Mouse (Mus musculus): ENCODE measurements at regions not wholly inside any gene's neighbourhood (a gene's known extent, or its start where the extent isn't known, plus 50 kb on each side); places are given as distances from the start of the nearest gene placed in this dataset.

- Histone ChIP-seq H3K9ac (replicated peaks) (no peak overlapping the region), H3K4me2 (ENCODE audit: low read depth, low read length) (no peak overlapping the region), H3K4me1 (ENCODE audit: insufficient read depth) (no peaks in the 10 kb centered on the region), H3K27ac (ENCODE audit: low read depth) (no peak overlapping the region), H3K36me3 (replicated peaks; ENCODE audit: insufficient read depth, low read length) (no peaks in the 10 kb centered on the region), H3K27me3 (ENCODE audit: insufficient read depth, low read length) (no peaks in the 10 kb centered on the region), H3K9me3 (ENCODE audit: low read length) (no peaks in the 10 kb centered on the region), H3K4me3 (ENCODE audit: low read depth, low read length) (no peak overlapping the region)
- no peak for TF ChIP-seq CTCF (IDR thresholded peaks at IDR 0.05; ENCODE audit: low read depth)
- no peak for TF ChIP-seq EP300 (IDR thresholded peaks at IDR 0.05; ENCODE audit: low read depth)
- WGBS (ENCODE audit: insufficient replicate concordance), result 54% methylated on average over 7 of the region's 7 CpGs
- ATAC-seq (no peak), DNase-seq (no peak)
Measured at GRCm38 (mm10) chr12:68554943-68555627, 603.9 kb downstream of the Rps29 start.

DNA sequence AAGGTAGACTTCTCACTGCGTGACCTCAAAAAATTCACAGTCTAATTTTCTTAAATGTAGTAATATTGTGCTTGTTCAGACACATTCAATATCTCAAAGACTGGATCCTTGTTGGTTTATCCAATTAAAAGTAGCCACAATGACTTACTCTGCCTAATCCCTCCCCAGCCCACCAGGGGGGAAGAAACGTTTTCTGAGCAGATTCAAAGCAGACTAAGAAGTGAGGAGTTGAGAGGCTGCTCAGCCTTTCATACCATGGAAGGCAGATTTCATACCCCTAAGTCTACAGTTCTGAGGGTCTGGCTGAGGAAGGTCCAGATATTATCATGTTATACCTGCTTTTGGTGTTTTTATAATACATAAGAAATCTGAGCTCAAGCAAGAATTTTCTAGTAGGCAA, 604.7 kb downstream of the Rps29 start:
- Histone ChIP-seq H3K36me3 (replicated peaks; ENCODE audit: insufficient read depth, low read length) (no peaks in the 10 kb centered on the region), H3K9ac (replicated peaks) (no peak overlapping the region), H3K4me1 (ENCODE audit: insufficient read depth) (no peaks in the 10 kb centered on the region), H3K27me3 (ENCODE audit: insufficient read depth, low read length) (no peaks in the 10 kb centered on the region), H3K9me3 (ENCODE audit: low read length) (no peaks in the 10 kb centered on the region), H3K27ac (ENCODE audit: low read depth) (no peak overlapping the region), H3K4me2 (ENCODE audit: low read depth, low read length) (no peak overlapping the region), H3K4me3 (ENCODE audit: low read depth, low read length) (no peak overlapping the region)
- WGBS (ENCODE audit: insufficient replicate concordance), result 49% methylated on average over 2 of the region's 2 CpGs
- TF ChIP-seq CTCF (IDR thresholded peaks at IDR 0.05; ENCODE audit: low read depth) (no peak), EP300 (IDR thresholded peaks at IDR 0.05; ENCODE audit: low read depth) (no peak)
- DNase-seq (no peak), ATAC-seq (no peak)

DNA sequence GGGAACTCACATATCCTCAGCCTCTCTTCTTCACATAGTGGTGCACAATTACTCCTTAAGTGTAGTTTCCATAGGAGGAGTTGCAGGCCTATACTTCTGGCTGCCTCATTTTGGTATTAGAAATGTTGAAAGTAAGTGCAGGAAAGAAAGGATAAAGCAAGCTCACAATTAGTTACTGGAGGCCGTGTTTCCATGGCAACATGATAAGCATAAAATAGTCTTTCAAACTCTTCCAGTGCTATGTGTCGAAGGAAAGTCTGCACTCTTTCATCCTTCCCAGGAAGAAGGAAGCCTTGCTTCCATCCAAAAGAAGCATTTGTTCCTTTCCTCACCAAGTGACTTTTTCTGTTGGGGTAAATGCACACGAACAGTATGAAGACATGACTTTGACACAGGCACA, 617.2 kb downstream of the Rps29 start:
- Histone ChIP-seq H3K36me3 (replicated peaks; ENCODE audit: insufficient read depth, low read length) (no peaks in the 10 kb centered on the region), H3K4me2 (ENCODE audit: low read depth, low read length) (no peak overlapping the region), H3K4me3 (ENCODE audit: low read depth, low read length) (no peak overlapping the region), H3K27ac (ENCODE audit: low read depth) (no peak overlapping the region), H3K9ac (replicated peaks) (no peak overlapping the region), H3K4me1 (ENCODE audit: insufficient read depth) (no peaks in the 10 kb centered on the region), H3K9me3 (ENCODE audit: low read length) (no peaks in the 10 kb centered on the region), H3K27me3 (ENCODE audit: insufficient read depth, low read length) (no peaks in the 10 kb centered on the region)
- no peak for DNase-seq
- 60% methylated on average over 3 of the region's 3 CpGs for WGBS (ENCODE audit: insufficient replicate concordance)
- TF ChIP-seq EP300 (IDR thresholded peaks at IDR 0.05; ENCODE audit: low read depth) (no peak), CTCF (IDR thresholded peaks at IDR 0.05; ENCODE audit: low read depth) (no peak)
- ATAC-seq, result no peak

DNA sequence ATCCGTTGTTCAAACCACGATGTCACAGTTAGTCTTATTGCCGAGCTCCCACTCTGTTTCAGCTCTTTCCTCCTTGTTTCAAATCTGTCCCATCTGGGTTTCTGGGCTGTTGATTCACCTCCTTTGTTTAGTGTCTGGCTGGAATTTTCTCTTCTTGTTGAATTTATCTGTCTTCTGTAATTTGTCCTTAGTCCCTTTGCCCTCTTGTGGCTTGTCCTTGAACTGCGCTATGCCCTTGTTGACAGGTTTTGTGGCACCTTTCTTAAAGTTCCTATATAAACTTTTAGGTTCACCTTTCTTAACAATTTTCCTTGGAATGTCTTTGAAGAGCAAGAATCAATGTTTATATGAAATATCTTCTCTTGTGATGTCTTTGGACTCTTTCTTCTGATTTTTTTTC, 658.2 kb downstream of the Rps29 start:
- Histone ChIP-seq H3K4me2 (ENCODE audit: low read depth, low read length) (no peak overlapping the region), H3K4me3 (ENCODE audit: low read depth, low read length) (no peak overlapping the region), H3K9ac (replicated peaks) (no peak overlapping the region), H3K9me3 (ENCODE audit: low read length) (no peaks in the 10 kb centered on the region), H3K36me3 (replicated peaks; ENCODE audit: insufficient read depth, low read length) (no peaks in the 10 kb centered on the region), H3K4me1 (ENCODE audit: insufficient read depth) (no peaks in the 10 kb centered on the region), H3K27me3 (ENCODE audit: insufficient read depth, low read length) (no peaks in the 10 kb centered on the region), H3K27ac (ENCODE audit: low read depth) (no peak overlapping the region)
- TF ChIP-seq EP300 (IDR thresholded peaks at IDR 0.05; ENCODE audit: low read depth), result no peak
- TF ChIP-seq CTCF (IDR thresholded peaks at IDR 0.05; ENCODE audit: low read depth), result peak; percentile 44
- ATAC-seq (no peak), DNase-seq (no peak)
- WGBS (ENCODE audit: insufficient replicate concordance), result 63% methylated on average over 4 of the region's 4 CpGs

- no peak overlapping the region for H3K9ac ChIP-seq (replicated peaks)
- no peak for TF ChIP-seq EP300 (IDR thresholded peaks at IDR 0.05; ENCODE audit: low read depth)
- no peaks in the 10 kb centered on the region for H3K4me1 ChIP-seq (ENCODE audit: insufficient read depth)
- H3K36me3 ChIP-seq (replicated peaks; ENCODE audit: insufficient read depth, low read length), result no peaks in the 10 kb centered on the region
- 45% methylated on average over 4 of the region's 4 CpGs for WGBS (ENCODE audit: insufficient replicate concordance)
- H3K27ac ChIP-seq (ENCODE audit: low read depth), result no peak overlapping the region
- no peak overlapping the region for H3K4me2 ChIP-seq (ENCODE audit: low read depth, low read length)
- no peak overlapping the region for H3K4me3 ChIP-seq (ENCODE audit: low read depth, low read length)
- ATAC-seq (peak; percentile 35; the same call in 1 of the 2 replicates), DNase-seq (no peak)
- H3K27me3 ChIP-seq (ENCODE audit: insufficient read depth, low read length), result no peaks in the 10 kb centered on the region
- H3K9me3 ChIP-seq (ENCODE audit: low read length), result no peaks in the 10 kb centered on the region
Measured at GRCm38 (mm10) chr12:68463032-68463431, 696.0 kb downstream of the Rps29 start.

DNA sequence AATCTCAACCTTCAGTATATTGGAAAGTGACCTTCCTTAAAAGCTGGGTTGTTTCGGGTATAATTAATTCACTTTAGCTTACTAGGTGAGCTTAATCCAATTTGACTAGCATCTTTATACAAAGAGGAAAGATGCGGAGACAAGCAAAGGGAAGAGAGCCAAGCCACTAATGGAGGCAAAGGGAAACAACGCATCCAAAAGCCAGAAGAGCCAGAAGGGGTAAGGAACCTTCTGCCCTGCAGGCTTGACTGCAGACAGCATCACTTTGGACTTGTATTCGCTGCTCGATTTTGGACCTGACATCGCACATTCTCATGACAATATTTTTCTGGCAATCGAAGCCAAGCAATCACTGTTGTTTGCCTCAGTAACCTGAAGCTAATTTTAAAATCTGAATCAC, 700.8 kb downstream of the Rps29 start:
- TF ChIP-seq CTCF (IDR thresholded peaks at IDR 0.05; ENCODE audit: low read depth) (no peak), EP300 (IDR thresholded peaks at IDR 0.05; ENCODE audit: low read depth) (no peak)
- Histone ChIP-seq H3K9me3 (ENCODE audit: low read length) (no peaks in the 10 kb centered on the region), H3K27me3 (ENCODE audit: insufficient read depth, low read length) (no peaks in the 10 kb centered on the region), H3K36me3 (replicated peaks; ENCODE audit: insufficient read depth, low read length) (no peaks in the 10 kb centered on the region), H3K9ac (replicated peaks) (no peak overlapping the region), H3K4me3 (ENCODE audit: low read depth, low read length) (no peak overlapping the region), H3K4me2 (ENCODE audit: low read depth, low read length) (no peak overlapping the region), H3K27ac (ENCODE audit: low read depth) (no peak overlapping the region), H3K4me1 (ENCODE audit: insufficient read depth) (no peaks in the 10 kb centered on the region)
- DNase-seq, result no peak
- 82% methylated on average over 7 of the region's 7 CpGs for WGBS (ENCODE audit: insufficient replicate concordance)
- no peak for ATAC-seq

GRCm38 (mm10) chr12:68426601-68427000, 732.4 kb downstream of the Rps29 start:
- Histone ChIP-seq H3K9ac (replicated peaks) (no peak overlapping the region), H3K27me3 (ENCODE audit: insufficient read depth, low read length) (no peaks in the 10 kb centered on the region), H3K36me3 (replicated peaks; ENCODE audit: insufficient read depth, low read length) (no peaks in the 10 kb centered on the region), H3K4me3 (ENCODE audit: low read depth, low read length) (no peak overlapping the region), H3K9me3 (ENCODE audit: low read length) (no peaks in the 10 kb centered on the region), H3K4me1 (ENCODE audit: insufficient read depth) (no peaks in the 10 kb centered on the region), H3K27ac (ENCODE audit: low read depth) (no peak overlapping the region), H3K4me2 (ENCODE audit: low read depth, low read length) (no peak overlapping the region)
- WGBS (ENCODE audit: insufficient replicate concordance), result 38% methylated on average over 1 of the region's 1 CpGs
- TF ChIP-seq CTCF (IDR thresholded peaks at IDR 0.05; ENCODE audit: low read depth) (no peak), EP300 (IDR thresholded peaks at IDR 0.05; ENCODE audit: low read depth) (no peak)
- DNase-seq (no peak), ATAC-seq (no peak)
